Mouse (Mus musculus): ENCODE data around the gene Gpx4. TPM values are rescaled to one million over a fixed set of nuclear protein-coding genes. Genes with fewer than 3 reads are reported as not detected.

Gpx4 gene
- total RNA-seq, 2 experiments from 2014 or later: 494 to 526 TPM

- no peak overlapping the region for H3K4me3 ChIP-seq
- intact Hi-C loops (cut with DNase I): no loop called here
- no peak for DNase-seq (ENCODE audit: extremely low spot score in 1 of 2, low spot score in 2 of 2)
- no peak overlapping the region for H3K27ac ChIP-seq
- no peak for TF ChIP-seq CTCF (IDR thresholded peaks at IDR 0.05)
Measured at GRCm38 (mm10) chr10:80069251-80069650, 22.3 kb downstream of the Gpx4 start.

GRCm38 (mm10) chr10:80069948-80070450 lies 23.0 kb downstream of the Gpx4 start:
- no peak overlapping the region for H3K27ac ChIP-seq
- no peak for DNase-seq (ENCODE audit: extremely low spot score in 1 of 2, low spot score in 2 of 2)
- no peak for TF ChIP-seq CTCF (IDR thresholded peaks at IDR 0.05)
- H3K4me3 ChIP-seq: no peak overlapping the region
- intact Hi-C loops (cut with DNase I): no loop called here

DNA sequence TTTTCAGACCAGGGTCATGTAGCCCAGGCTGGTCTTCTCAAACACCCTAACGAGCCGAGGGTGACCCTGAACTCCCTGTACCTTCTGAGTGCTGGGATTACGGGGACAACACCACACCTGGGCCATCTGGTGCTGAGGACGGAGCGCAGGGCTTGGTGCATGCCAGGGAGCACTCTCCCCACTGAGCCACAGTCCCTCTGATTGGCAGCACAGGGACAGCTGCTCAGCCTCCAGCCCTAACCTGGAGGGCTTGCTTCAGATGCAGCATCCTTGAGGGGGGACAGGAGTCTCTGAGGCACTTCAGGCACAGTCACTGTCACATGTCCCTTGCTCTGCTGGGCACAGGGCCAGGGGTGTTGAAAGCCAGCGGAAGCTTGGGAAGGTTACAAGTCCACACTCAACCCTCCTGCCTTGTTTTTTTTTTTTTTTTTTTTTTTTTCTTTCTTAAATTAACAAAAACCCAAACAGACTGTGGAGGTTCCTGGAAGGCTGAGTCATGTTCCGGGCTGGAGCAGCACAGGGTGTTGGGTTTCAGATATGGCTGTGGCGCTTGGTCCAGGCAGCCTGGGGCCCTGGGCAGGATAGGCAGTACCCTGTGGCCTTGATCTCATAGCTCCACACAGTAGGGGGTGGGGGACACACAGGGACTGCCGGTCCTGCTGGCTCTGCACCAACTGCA lies 24.0 kb downstream of the Gpx4 start:
- peak overlapping the region; percentile 83 for H3K27ac ChIP-seq
- DNase-seq (ENCODE audit: extremely low spot score in 1 of 2, low spot score in 2 of 2): peak; percentile 69 to 72

DNA sequence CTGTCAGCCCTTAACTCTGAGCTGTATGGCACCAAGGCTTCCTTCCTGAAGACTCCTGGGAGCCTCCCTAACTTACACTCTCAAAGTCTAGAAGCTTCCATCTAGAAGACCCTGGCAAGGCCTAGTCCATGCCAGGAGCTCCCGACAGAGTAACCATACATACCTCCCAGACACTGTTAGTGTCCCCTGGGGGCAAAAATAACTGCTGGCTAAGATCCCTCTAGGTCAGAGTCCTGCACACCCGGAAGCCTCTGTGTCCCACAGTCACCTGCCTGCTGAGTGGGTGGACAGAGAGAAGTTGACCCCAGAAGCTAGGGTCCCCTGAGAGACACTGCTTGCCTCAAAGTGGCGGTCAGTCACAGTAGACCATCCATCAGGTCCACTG lies 24.5 kb downstream of the Gpx4 start:
- H3K4me3 ChIP-seq: no peak overlapping the region
- no peak for DNase-seq (ENCODE audit: extremely low spot score in 1 of 2, low spot score in 2 of 2)
- H3K27ac ChIP-seq: peak overlapping the region; percentile 83
- no peak for TF ChIP-seq CTCF (IDR thresholded peaks at IDR 0.05)
- intact Hi-C loops (cut with DNase I): no loop called here

More for the DNA sequence above, 24.0 kb downstream of the Gpx4 start:
- TF ChIP-seq CTCF (IDR thresholded peaks at IDR 0.05): no peak
- intact Hi-C loops (cut with DNase I): no loop called here
- H3K4me3 ChIP-seq: no peak overlapping the region

DNA sequence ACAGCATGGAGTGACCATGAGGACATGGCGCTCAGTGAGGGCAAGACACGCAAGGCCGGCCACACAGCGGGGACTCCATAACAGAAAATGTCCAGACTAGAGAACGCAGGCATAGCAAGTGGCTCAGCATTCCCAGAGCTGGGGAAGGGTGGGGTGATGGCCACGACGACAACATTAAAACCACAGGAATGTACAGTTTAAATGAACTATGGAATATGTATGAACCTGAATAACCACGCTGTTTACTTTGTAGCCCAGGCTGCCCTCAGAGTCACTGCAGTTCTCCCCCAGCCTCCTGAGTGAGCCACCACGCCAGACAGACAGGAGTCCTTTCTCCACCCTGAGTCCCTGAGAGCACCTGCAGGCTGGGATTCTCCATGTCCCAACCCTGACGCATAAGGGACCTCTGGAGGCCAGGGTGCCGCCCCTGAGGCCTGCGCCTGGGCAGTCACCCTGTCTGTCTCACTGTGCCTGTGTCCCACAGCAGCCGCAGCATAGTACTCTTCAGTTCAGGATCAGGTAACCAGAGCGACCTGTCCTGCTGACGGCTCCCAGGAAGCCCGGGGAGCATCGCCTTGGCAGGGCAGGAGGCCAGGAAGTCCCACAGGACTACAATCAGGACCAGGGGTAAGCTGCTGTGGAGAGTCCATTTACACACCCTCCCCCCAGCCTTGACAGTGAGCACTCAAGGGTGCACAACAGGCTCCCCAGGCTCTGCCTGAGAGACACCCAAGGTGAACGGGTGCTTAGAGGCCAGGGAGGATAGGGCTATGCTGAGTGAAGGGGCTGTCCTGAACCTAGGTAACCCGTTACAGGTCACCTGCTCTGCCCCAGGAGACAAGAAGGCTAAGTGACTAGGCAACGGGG lies 25.9 kb downstream of the Gpx4 start:
- no peak for DNase-seq (ENCODE audit: extremely low spot score in 1 of 2, low spot score in 2 of 2)
- no peak for TF ChIP-seq CTCF (IDR thresholded peaks at IDR 0.05)
- H3K27ac ChIP-seq: no peak overlapping the region
- no peak overlapping the region for H3K4me3 ChIP-seq
- intact Hi-C loops (cut with DNase I): no loop called here

DNA sequence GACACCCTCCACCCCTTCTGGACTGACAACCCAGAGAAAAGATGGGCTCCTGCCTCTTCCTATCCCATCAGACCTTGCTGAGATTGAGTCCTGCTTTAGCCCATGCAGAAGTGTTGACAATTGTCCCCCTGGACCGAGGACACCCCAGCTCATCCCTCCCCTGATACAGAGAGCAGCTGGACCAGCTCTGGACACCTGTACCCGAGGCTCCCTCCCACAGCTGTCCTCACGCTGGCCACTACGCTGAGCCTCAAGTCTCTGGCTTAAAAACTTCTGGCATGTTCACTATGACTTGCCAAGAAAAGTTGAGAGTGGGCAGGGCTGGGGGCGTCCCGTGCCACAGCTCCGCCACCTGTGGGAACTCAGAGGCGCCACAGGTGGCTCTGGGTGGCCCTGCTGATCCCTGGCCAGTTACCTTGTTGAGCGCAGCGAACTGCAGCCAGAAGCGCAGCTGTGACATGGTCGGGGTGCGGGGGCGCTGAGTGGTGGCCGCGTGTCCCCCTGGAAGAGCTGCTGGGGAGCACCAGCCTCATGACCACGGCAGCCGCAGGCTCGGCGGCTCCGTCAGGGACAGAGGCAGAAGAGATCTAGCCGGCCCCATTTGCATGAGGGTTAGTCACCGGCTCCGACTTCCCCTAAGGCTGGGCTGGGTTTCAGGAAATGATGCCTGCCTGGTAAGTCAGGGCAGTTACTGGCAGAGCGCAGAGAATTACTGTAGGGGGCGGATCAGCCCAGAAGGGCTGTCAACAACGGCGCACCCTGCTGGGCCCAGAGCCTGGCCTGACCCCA lies 28.0 kb downstream of the Gpx4 start:
- peak overlapping the region; percentile 30 for H3K4me3 ChIP-seq

DNA sequence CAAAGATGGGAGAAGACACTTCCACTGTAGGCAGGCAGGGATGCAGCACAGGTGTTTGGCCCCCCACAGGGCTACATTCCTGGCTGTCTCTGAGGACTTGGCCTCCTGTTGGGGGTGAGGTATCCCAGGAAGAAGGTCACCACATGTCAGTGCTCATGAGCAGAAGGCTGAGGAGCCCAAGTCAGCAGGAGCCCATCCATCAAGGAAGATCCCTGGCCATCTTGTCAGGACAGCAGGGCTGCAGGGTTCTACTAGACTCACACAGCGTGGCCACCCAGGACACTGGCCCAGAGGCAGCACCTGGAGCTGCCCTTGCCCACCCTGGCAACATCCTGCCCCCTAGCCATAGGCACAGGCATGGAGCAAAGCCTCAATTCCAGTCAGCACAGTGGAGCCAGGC lies 29.0 kb downstream of the Gpx4 start:
- no peak overlapping the region for H3K4me3 ChIP-seq
- TF ChIP-seq CTCF (IDR thresholded peaks at IDR 0.05): no peak
- intact Hi-C loops (cut with DNase I): no loop called here
- peak overlapping the region; percentile 72; the same call in 1 of the 2 replicates for H3K27ac ChIP-seq
- no peak for DNase-seq (ENCODE audit: extremely low spot score in 1 of 2, low spot score in 2 of 2)

More for the DNA sequence above, 28.0 kb downstream of the Gpx4 start:
- intact Hi-C loops (cut with DNase I): no loop called here
- TF ChIP-seq CTCF (IDR thresholded peaks at IDR 0.05): peak; percentile 48
- DNase-seq (ENCODE audit: extremely low spot score in 1 of 2, low spot score in 2 of 2): peak; percentile 40 to 57
- H3K27ac ChIP-seq: peak overlapping the region; percentile 72

- TF ChIP-seq CTCF (IDR thresholded peaks at IDR 0.05): no peak
- Histone ChIP-seq H3K27ac (no peak overlapping the region), H3K4me3 (no peak overlapping the region)
- intact Hi-C loops (cut with DNase I): no loop called here
- no peak for DNase-seq (ENCODE audit: extremely low spot score in 1 of 2, low spot score in 2 of 2)
Measured at GRCm38 (mm10) chr10:80076386-80076785, 29.4 kb downstream of the Gpx4 start.

- Histone ChIP-seq H3K27ac (no peak overlapping the region), H3K4me3 (no peak overlapping the region)
- intact Hi-C loops (cut with DNase I): no loop called here
- TF ChIP-seq CTCF (IDR thresholded peaks at IDR 0.05): no peak
- DNase-seq (ENCODE audit: extremely low spot score in 1 of 2, low spot score in 2 of 2): no peak
Measured at GRCm38 (mm10) chr10:80077312-80077711, 30.3 kb downstream of the Gpx4 start.

GRCm38 (mm10) chr10:80078366-80078765 lies 31.4 kb downstream of the Gpx4 start:
- Histone ChIP-seq H3K4me3 (no peak overlapping the region), H3K27ac (no peak overlapping the region)
- intact Hi-C loops (cut with DNase I): no loop called here
- no peak for TF ChIP-seq CTCF (IDR thresholded peaks at IDR 0.05)
- DNase-seq (ENCODE audit: extremely low spot score in 1 of 2, low spot score in 2 of 2): no peak

- intact Hi-C loops (cut with DNase I): no loop called here
- TF ChIP-seq CTCF (IDR thresholded peaks at IDR 0.05): no peak
Measured at GRCm38 (mm10) chr10:80080396-80081070, 33.6 kb downstream of the Gpx4 start.

More at GRCm38 (mm10) chr10:80080396-80081070, 33.6 kb downstream of the Gpx4 start:
- Histone ChIP-seq H3K4me3 (no peak overlapping the region), H3K27ac (no peak overlapping the region)
- DNase-seq (ENCODE audit: extremely low spot score in 1 of 2, low spot score in 2 of 2): no peak
